Mouse (Mus musculus) intestine, embryonic 14.5 days (tissue): Measurements from ENCODE around the gene Rapgef6. TPM values are rescaled to one million over a fixed set of nuclear protein-coding genes. Genes with fewer than 3 reads are reported as not detected.

Experiments
- ATAC-seq: fragments of 200-750 bp; cut with Nextera tagmentation; replicated peaks from 2 replicates; pipeline ENCODE4 v1.8.0; 2017; ENCODE audit warnings: low read depth, moderate number of reproducible peaks, moderate TSS enrichment, moderate library complexity; ENCODE audit not compliant: low FRiP score, low TSS enrichment
- DNase-seq: peaks from one replicate; pipeline ENCODE4 v3.0.0-alpha.2; 2018; ENCODE audit warnings: low spot score
- H3K27ac ChIP-seq: fragments of 300-500 bp; sonication (generic); 2 replicates; pipeline ENCODE4 v1.5.1; 2014; ENCODE audit warnings: low read depth, mild to moderate bottlenecking, control low read depth
- H3K27me3 ChIP-seq: fragments of 300-500 bp; sonication (generic); replicated peaks from 2 replicates; pipeline ENCODE4 v1.6.1; 2014; ENCODE audit warnings: low read length, control low read depth; ENCODE audit not compliant: control insufficient read depth, insufficient read depth
- H3K36me3 ChIP-seq: fragments of 300-500 bp; sonication (generic); 2 replicates; pipeline ENCODE4 v1.6.1; 2014; ENCODE audit warnings: low read length, control low read depth; ENCODE audit not compliant: control insufficient read depth, insufficient read depth
- H3K4me1 ChIP-seq: fragments of 300-500 bp; sonication (generic); replicated peaks from 2 replicates; pipeline ENCODE4 v1.6.1; 2014; ENCODE audit warnings: low read length, control low read depth, mixed read lengths; ENCODE audit not compliant: control insufficient read depth, insufficient read depth
- H3K4me2 ChIP-seq: fragments of 300-500 bp; sonication (generic); 2 replicates; pipeline ENCODE4 v1.6.1; 2014; ENCODE audit warnings: low read length
- H3K4me3 ChIP-seq: fragments of 300-500 bp; sonication (generic); 2 replicates; pipeline ENCODE4 v1.5.1; 2014; ENCODE audit warnings: low read depth, low read length, control low read depth, mixed read lengths
- H3K9ac ChIP-seq: fragments of 300-500 bp; sonication (generic); 2 replicates; pipeline ENCODE4 v1.6.1; 2014; ENCODE audit warnings: mild to moderate bottlenecking, low read length
- H3K9me3 ChIP-seq: fragments of 300-500 bp; sonication (generic); 2 replicates; pipeline ENCODE4 v1.6.1; 2016; ENCODE audit warnings: low read length, control low read depth; ENCODE audit not compliant: control insufficient read depth
- WGBS: fragments of 180-500 bp; shearing (Covaris S2); extraction: QIAGEN DNeasy Blood & Tissue Kit; methylation state at CpG from one replicate; pipeline ENCODE4 v1.1.7; 2014; 5-methylcytosine and 5-hydroxymethylcytosine counted together
- polyA plus RNA-seq: library from polyadenylated mRNA; unstranded; fragments of >200 nt; fragmentation: Nextera tagmentation; extraction: Ambion mirVana; gene quantifications from 2 replicates; pipeline ENCODE4 v1.2.1, GENCODE M21; 2014

Gene Rapgef6
- polyA plus RNA-seq, 1 experiment from 2014 or later = 31.4 TPM

- no peak for ATAC-seq
- H3K9ac ChIP-seq = no peak overlapping the region
- no peaks in the 10 kb centered on the region for H3K27me3 ChIP-seq
- WGBS = 80% methylated on average over 1 of the region's 1 CpGs
- H3K9me3 ChIP-seq = no peaks in the 10 kb centered on the region
- H3K4me3 ChIP-seq = no peak overlapping the region
- H3K4me1 ChIP-seq = no peaks in the 10 kb centered on the region
- H3K4me2 ChIP-seq = no peak overlapping the region
- no peak overlapping the region for H3K27ac ChIP-seq
- H3K36me3 ChIP-seq = peaks cover 10% of the 10 kb centered on the region
- no peak for DNase-seq
These were observed 104.3 kb downstream of the Rapgef6 start for GRCm38 (mm10) chr11:54626905-54627304.

GRCm38 (mm10) chr11:54646420-54646819 is 123.8 kb downstream of the Rapgef6 start:
- Histone ChIP-seq H3K36me3 (peaks cover 21% of the 10 kb centered on the region), H3K4me3 (no peak overlapping the region), H3K9me3 (no peaks in the 10 kb centered on the region), H3K27ac (no peak overlapping the region), H3K4me1 (no peaks in the 10 kb centered on the region), H3K9ac (no peak overlapping the region), H3K27me3 (no peaks in the 10 kb centered on the region), H3K4me2 (no peak overlapping the region)
- ATAC-seq (no peak), DNase-seq (no peak)
- 92% methylated on average over 4 of the region's 4 CpGs for WGBS

- H3K27me3 ChIP-seq = no peaks in the 10 kb centered on the region
- DNase-seq (no peak), ATAC-seq (no peak)
- no peak overlapping the region for H3K27ac ChIP-seq
- no peaks in the 10 kb centered on the region for H3K9me3 ChIP-seq
- no peaks in the 10 kb centered on the region for H3K4me1 ChIP-seq
- no peak overlapping the region for H3K4me2 ChIP-seq
- H3K4me3 ChIP-seq = no peak overlapping the region
- H3K36me3 ChIP-seq = peaks cover 18% of the 10 kb centered on the region
- no peak overlapping the region for H3K9ac ChIP-seq
These were observed 125.9 kb downstream of the Rapgef6 start for GRCm38 (mm10) chr11:54648573-54648972.

GRCm38 (mm10) chr11:54655420-54655819 is 132.8 kb downstream of the Rapgef6 start:
- Histone ChIP-seq H3K9ac (no peak overlapping the region), H3K4me1 (no peaks in the 10 kb centered on the region), H3K27ac (no peak overlapping the region), H3K4me2 (no peak overlapping the region), H3K4me3 (no peak overlapping the region), H3K36me3 (peaks cover 18% of the 10 kb centered on the region), H3K27me3 (no peaks in the 10 kb centered on the region), H3K9me3 (no peaks in the 10 kb centered on the region)
- 78% methylated on average over 2 of the region's 2 CpGs for WGBS
- ATAC-seq (no peak), DNase-seq (no peak)

- no peaks in the 10 kb centered on the region for H3K27me3 ChIP-seq
- no peak overlapping the region for H3K4me2 ChIP-seq
- peaks cover 16% of the 10 kb centered on the region for H3K36me3 ChIP-seq
- no peak overlapping the region for H3K9ac ChIP-seq
- WGBS = 65% methylated on average over 8 of the region's 8 CpGs
- no peaks in the 10 kb centered on the region for H3K9me3 ChIP-seq
- H3K27ac ChIP-seq = no peak overlapping the region
- DNase-seq (no peak), ATAC-seq (peak; percentile 87)
- no peaks in the 10 kb centered on the region for H3K4me1 ChIP-seq
- H3K4me3 ChIP-seq = no peak overlapping the region
These were observed 151.1 kb downstream of the Rapgef6 start for GRCm38 (mm10) chr11:54673575-54674298.

GRCm38 (mm10) chr11:54675792-54676489 is 153.3 kb downstream of the Rapgef6 start:
- ATAC-seq = no peak
- Histone ChIP-seq H3K4me1 (no peaks in the 10 kb centered on the region), H3K9me3 (no peaks in the 10 kb centered on the region), H3K36me3 (peaks cover 27% of the 10 kb centered on the region), H3K4me3 (no peak overlapping the region), H3K4me2 (no peak overlapping the region), H3K27ac (no peak overlapping the region), H3K9ac (no peak overlapping the region), H3K27me3 (no peaks in the 10 kb centered on the region)
- WGBS = 100% methylated on average over 2 of the region's 2 CpGs
- no peak for DNase-seq

- H3K36me3 ChIP-seq = peaks cover 44% of the 10 kb centered on the region
- DNase-seq = no peak
- H3K27ac ChIP-seq = no peak overlapping the region
- H3K4me2 ChIP-seq = no peak overlapping the region
- H3K9ac ChIP-seq = no peak overlapping the region
- ATAC-seq = no peak
- no peaks in the 10 kb centered on the region for H3K9me3 ChIP-seq
- 93% methylated on average over 2 of the region's 2 CpGs for WGBS
- H3K4me3 ChIP-seq = no peak overlapping the region
- H3K4me1 ChIP-seq = no peaks in the 10 kb centered on the region
- H3K27me3 ChIP-seq = no peaks in the 10 kb centered on the region
These were observed 156.5 kb downstream of the Rapgef6 start for GRCm38 (mm10) chr11:54679141-54679540.

GRCm38 (mm10) chr11:54684831-54685230 is 162.2 kb downstream of the Rapgef6 start:
- Histone ChIP-seq H3K27ac (no peak overlapping the region), H3K4me3 (no peak overlapping the region), H3K4me2 (no peak overlapping the region), H3K4me1 (no peaks in the 10 kb centered on the region), H3K27me3 (no peaks in the 10 kb centered on the region), H3K9me3 (no peaks in the 10 kb centered on the region), H3K36me3 (peaks cover 55% of the 10 kb centered on the region), H3K9ac (no peak overlapping the region)
- WGBS = 88% methylated on average over 2 of the region's 2 CpGs
- ATAC-seq (no peak), DNase-seq (no peak)

- peaks cover 52% of the 10 kb centered on the region for H3K36me3 ChIP-seq
- 82% methylated on average over 4 of the region's 4 CpGs for WGBS
These were observed 167.5 kb downstream of the Rapgef6 start for GRCm38 (mm10) chr11:54690171-54690570.

More at GRCm38 (mm10) chr11:54690171-54690570, 167.5 kb downstream of the Rapgef6 start:
- DNase-seq (no peak), ATAC-seq (no peak)
- H3K27ac ChIP-seq = no peak overlapping the region
- no peak overlapping the region for H3K4me2 ChIP-seq
- H3K4me3 ChIP-seq = no peak overlapping the region
- no peaks in the 10 kb centered on the region for H3K27me3 ChIP-seq
- no peak overlapping the region for H3K9ac ChIP-seq
- no peaks in the 10 kb centered on the region for H3K9me3 ChIP-seq
- no peaks in the 10 kb centered on the region for H3K4me1 ChIP-seq
